Mouse (Mus musculus): ENCODE measurements around the gene Foxi1. TPM values are rescaled to one million over a fixed set of nuclear protein-coding genes. Genes with fewer than 3 reads are reported as not detected.

The Foxi1 gene
- polyA plus RNA-seq, 1 experiment from 2014 or later, result not detected

- Histone ChIP-seq H3K9ac (ENCODE audit: low read depth, low read length) (no peak overlapping the region), H3K9me3 (replicated peaks; ENCODE audit: control insufficient read depth, low read length) (no peaks in the 10 kb centered on the region), H3K4me2 (no peak overlapping the region), H3K27me3 (ENCODE audit: control insufficient read depth, insufficient read depth, low read length) (no peaks in the 10 kb centered on the region), H3K4me1 (ENCODE audit: control insufficient read depth, insufficient read depth, low read length) (no peaks in the 10 kb centered on the region), H3K36me3 (ENCODE audit: control insufficient read depth, insufficient read depth, low read length) (no peaks in the 10 kb centered on the region), H3K27ac (ENCODE audit: low read depth, low read length) (no peak overlapping the region), H3K4me3 (ENCODE audit: low read depth, low read length) (no peak overlapping the region)
- WGBS (ENCODE audit: insufficient replicate concordance), result 71% methylated on average over 1 of the region's 1 CpGs
- ATAC-seq (replicated peaks; ENCODE audit: insufficient number of reproducible peaks, low FRiP score, low TSS enrichment), result no peak
These were observed 31.5 kb downstream of the Foxi1 start for GRCm38 (mm10) chr11:34176371-34176770.

- no peaks in the 10 kb centered on the region for H3K36me3 ChIP-seq (ENCODE audit: control insufficient read depth, insufficient read depth, low read length)
- H3K27ac ChIP-seq (ENCODE audit: low read depth, low read length), result no peak overlapping the region
- no peak overlapping the region for H3K9ac ChIP-seq (ENCODE audit: low read depth, low read length)
- WGBS (ENCODE audit: insufficient replicate concordance), result 80% methylated on average over 1 of the region's 1 CpGs
- H3K4me2 ChIP-seq, result no peak overlapping the region
- no peaks in the 10 kb centered on the region for H3K4me1 ChIP-seq (ENCODE audit: control insufficient read depth, insufficient read depth, low read length)
- H3K4me3 ChIP-seq (ENCODE audit: low read depth, low read length), result no peak overlapping the region
- no peaks in the 10 kb centered on the region for H3K9me3 ChIP-seq (replicated peaks; ENCODE audit: control insufficient read depth, low read length)
- H3K27me3 ChIP-seq (ENCODE audit: control insufficient read depth, insufficient read depth, low read length), result no peaks in the 10 kb centered on the region
- ATAC-seq (replicated peaks; ENCODE audit: insufficient number of reproducible peaks, low FRiP score, low TSS enrichment), result no peak
These were observed 36.7 kb downstream of the Foxi1 start for GRCm38 (mm10) chr11:34171221-34171620.

GRCm38 (mm10) chr11:34169464-34169894 lies 38.4 kb downstream of the Foxi1 start:
- Histone ChIP-seq H3K4me1 (ENCODE audit: control insufficient read depth, insufficient read depth, low read length) (no peaks in the 10 kb centered on the region), H3K27ac (ENCODE audit: low read depth, low read length) (no peak overlapping the region), H3K36me3 (ENCODE audit: control insufficient read depth, insufficient read depth, low read length) (no peaks in the 10 kb centered on the region), H3K9ac (ENCODE audit: low read depth, low read length) (no peak overlapping the region), H3K4me2 (no peak overlapping the region), H3K27me3 (ENCODE audit: control insufficient read depth, insufficient read depth, low read length) (no peaks in the 10 kb centered on the region), H3K9me3 (replicated peaks; ENCODE audit: control insufficient read depth, low read length) (no peaks in the 10 kb centered on the region), H3K4me3 (ENCODE audit: low read depth, low read length) (no peak overlapping the region)
- 34% methylated on average over 5 of the region's 5 CpGs for WGBS (ENCODE audit: insufficient replicate concordance)
- ATAC-seq (replicated peaks; ENCODE audit: insufficient number of reproducible peaks, low FRiP score, low TSS enrichment), result no peak; the same call in 1 of the 2 replicates

- Histone ChIP-seq H3K9me3 (replicated peaks; ENCODE audit: control insufficient read depth, low read length) (peaks cover 4% of the 10 kb centered on the region; the same call in 1 of the 2 replicates), H3K4me2 (no peak overlapping the region), H3K27ac (ENCODE audit: low read depth, low read length) (no peak overlapping the region), H3K4me3 (ENCODE audit: low read depth, low read length) (no peak overlapping the region), H3K36me3 (ENCODE audit: control insufficient read depth, insufficient read depth, low read length) (no peaks in the 10 kb centered on the region), H3K27me3 (ENCODE audit: control insufficient read depth, insufficient read depth, low read length) (no peaks in the 10 kb centered on the region), H3K9ac (ENCODE audit: low read depth, low read length) (no peak overlapping the region), H3K4me1 (ENCODE audit: control insufficient read depth, insufficient read depth, low read length) (no peaks in the 10 kb centered on the region)
- WGBS (ENCODE audit: insufficient replicate concordance), result 64% methylated on average over 4 of the region's 4 CpGs
- ATAC-seq (replicated peaks; ENCODE audit: insufficient number of reproducible peaks, low FRiP score, low TSS enrichment), result no peak
These were observed 41.5 kb downstream of the Foxi1 start for GRCm38 (mm10) chr11:34166392-34166791.

- H3K9ac ChIP-seq (ENCODE audit: low read depth, low read length), result no peak overlapping the region
- H3K9me3 ChIP-seq (replicated peaks; ENCODE audit: control insufficient read depth, low read length), result peaks cover 4% of the 10 kb centered on the region; the same call in 1 of the 2 replicates
- no peaks in the 10 kb centered on the region for H3K27me3 ChIP-seq (ENCODE audit: control insufficient read depth, insufficient read depth, low read length)
- H3K36me3 ChIP-seq (ENCODE audit: control insufficient read depth, insufficient read depth, low read length), result no peaks in the 10 kb centered on the region
- no peak overlapping the region for H3K4me2 ChIP-seq
- H3K4me1 ChIP-seq (ENCODE audit: control insufficient read depth, insufficient read depth, low read length), result no peaks in the 10 kb centered on the region
- 95% methylated on average over 11 of the region's 11 CpGs for WGBS (ENCODE audit: insufficient replicate concordance)
- no peak for ATAC-seq (replicated peaks; ENCODE audit: insufficient number of reproducible peaks, low FRiP score, low TSS enrichment)
- no peak overlapping the region for H3K4me3 ChIP-seq (ENCODE audit: low read depth, low read length)
- H3K27ac ChIP-seq (ENCODE audit: low read depth, low read length), result no peak overlapping the region
These were observed 42.6 kb downstream of the Foxi1 start for GRCm38 (mm10) chr11:34165278-34165677.

- Histone ChIP-seq H3K4me2 (no peak overlapping the region), H3K4me1 (ENCODE audit: control insufficient read depth, insufficient read depth, low read length) (no peaks in the 10 kb centered on the region), H3K27me3 (ENCODE audit: control insufficient read depth, insufficient read depth, low read length) (no peaks in the 10 kb centered on the region), H3K9ac (ENCODE audit: low read depth, low read length) (no peak overlapping the region), H3K36me3 (ENCODE audit: control insufficient read depth, insufficient read depth, low read length) (no peaks in the 10 kb centered on the region), H3K4me3 (ENCODE audit: low read depth, low read length) (no peak overlapping the region), H3K9me3 (replicated peaks; ENCODE audit: control insufficient read depth, low read length) (peaks cover 4% of the 10 kb centered on the region; the same call in 1 of the 2 replicates), H3K27ac (ENCODE audit: low read depth, low read length) (no peak overlapping the region)
- WGBS (ENCODE audit: insufficient replicate concordance), result 76% methylated on average over 9 of the region's 9 CpGs
- no peak for ATAC-seq (replicated peaks; ENCODE audit: insufficient number of reproducible peaks, low FRiP score, low TSS enrichment)
These were observed 49.0 kb downstream of the Foxi1 start for GRCm38 (mm10) chr11:34158916-34159315.

GRCm38 (mm10) chr11:34155235-34155634 lies 52.7 kb downstream of the Foxi1 start:
- no peaks in the 10 kb centered on the region for H3K27me3 ChIP-seq (ENCODE audit: control insufficient read depth, insufficient read depth, low read length)
- ATAC-seq (replicated peaks; ENCODE audit: insufficient number of reproducible peaks, low FRiP score, low TSS enrichment), result no peak
- H3K36me3 ChIP-seq (ENCODE audit: control insufficient read depth, insufficient read depth, low read length), result no peaks in the 10 kb centered on the region
- H3K27ac ChIP-seq (ENCODE audit: low read depth, low read length), result no peak overlapping the region
- no peaks in the 10 kb centered on the region for H3K9me3 ChIP-seq (replicated peaks; ENCODE audit: control insufficient read depth, low read length)
- WGBS (ENCODE audit: insufficient replicate concordance), result 69% methylated on average over 7 of the region's 7 CpGs
- no peak overlapping the region for H3K9ac ChIP-seq (ENCODE audit: low read depth, low read length)
- H3K4me1 ChIP-seq (ENCODE audit: control insufficient read depth, insufficient read depth, low read length), result no peaks in the 10 kb centered on the region
- no peak overlapping the region for H3K4me3 ChIP-seq (ENCODE audit: low read depth, low read length)
- no peak overlapping the region for H3K4me2 ChIP-seq

Other genes with a start within 250 kb of the Foxi1 start
- gene Kcnmb1, start 245.1 kb downstream of the Foxi1 start, polyA plus RNA-seq (2014; fragmentation: Nextera tagmentation; extraction: Ambion mirVana), result 6.8 and 7.3 TPM in 2 replicates
- 0.44 and 0.77 TPM in 2 replicates for gene Kcnip1, start 214.9 kb downstream of the Foxi1 start, polyA plus RNA-seq (2014; fragmentation: Nextera tagmentation; extraction: Ambion mirVana)
- gene Lcp2, start 161.2 kb downstream of the Foxi1 start, polyA plus RNA-seq (2014; fragmentation: Nextera tagmentation; extraction: Ambion mirVana), result 1.7 and 1.9 TPM in 2 replicates
- 0.34 TPM in 1 of 2 replicates, not detected in the other for gene 4930469K13Rik, start 109.5 kb downstream of the Foxi1 start, polyA plus RNA-seq (2014; fragmentation: Nextera tagmentation; extraction: Ambion mirVana)
- 0.27 and 0.43 TPM in 2 replicates for gene Fam196b, start 106.7 kb upstream of the Foxi1 start, polyA plus RNA-seq (2014; fragmentation: Nextera tagmentation; extraction: Ambion mirVana)